Mouse (Mus musculus) lung, postnatal 4 days (tissue): ENCODE results near the gene Slc16a3.

Source experiments
- DNase-seq, 2 experiments: peaks; one replicate each; pipeline ENCODE4 v3.0.0; 2021

The Slc16a3 gene

GRCm38 (mm10) chr11:120948861-120949851, 876 bp downstream of the Slc16a3 start:
- DNase-seq, result peak; percentile 69 to 70

DNA sequence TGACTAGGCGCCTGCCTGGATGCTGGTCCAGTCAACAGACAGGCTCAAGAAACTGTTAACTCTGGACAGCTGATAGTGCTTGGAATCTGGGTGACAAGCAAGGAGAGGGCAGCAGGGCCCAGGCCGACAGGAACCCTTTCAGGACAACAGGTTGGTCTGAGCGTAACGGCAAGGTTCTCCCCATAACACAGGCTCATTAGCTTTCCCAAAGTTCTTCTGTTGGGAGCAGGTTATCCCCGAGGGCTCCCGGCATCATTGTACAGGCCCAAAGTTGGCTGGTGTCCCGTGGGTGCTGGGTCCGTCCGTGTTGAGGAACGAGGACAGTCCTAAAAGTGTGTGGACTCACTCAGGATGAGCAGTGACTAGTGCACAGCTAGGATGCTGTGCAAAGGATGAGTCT, 1.6 kb downstream of the Slc16a3 start:
- DNase-seq, result no peak

DNA sequence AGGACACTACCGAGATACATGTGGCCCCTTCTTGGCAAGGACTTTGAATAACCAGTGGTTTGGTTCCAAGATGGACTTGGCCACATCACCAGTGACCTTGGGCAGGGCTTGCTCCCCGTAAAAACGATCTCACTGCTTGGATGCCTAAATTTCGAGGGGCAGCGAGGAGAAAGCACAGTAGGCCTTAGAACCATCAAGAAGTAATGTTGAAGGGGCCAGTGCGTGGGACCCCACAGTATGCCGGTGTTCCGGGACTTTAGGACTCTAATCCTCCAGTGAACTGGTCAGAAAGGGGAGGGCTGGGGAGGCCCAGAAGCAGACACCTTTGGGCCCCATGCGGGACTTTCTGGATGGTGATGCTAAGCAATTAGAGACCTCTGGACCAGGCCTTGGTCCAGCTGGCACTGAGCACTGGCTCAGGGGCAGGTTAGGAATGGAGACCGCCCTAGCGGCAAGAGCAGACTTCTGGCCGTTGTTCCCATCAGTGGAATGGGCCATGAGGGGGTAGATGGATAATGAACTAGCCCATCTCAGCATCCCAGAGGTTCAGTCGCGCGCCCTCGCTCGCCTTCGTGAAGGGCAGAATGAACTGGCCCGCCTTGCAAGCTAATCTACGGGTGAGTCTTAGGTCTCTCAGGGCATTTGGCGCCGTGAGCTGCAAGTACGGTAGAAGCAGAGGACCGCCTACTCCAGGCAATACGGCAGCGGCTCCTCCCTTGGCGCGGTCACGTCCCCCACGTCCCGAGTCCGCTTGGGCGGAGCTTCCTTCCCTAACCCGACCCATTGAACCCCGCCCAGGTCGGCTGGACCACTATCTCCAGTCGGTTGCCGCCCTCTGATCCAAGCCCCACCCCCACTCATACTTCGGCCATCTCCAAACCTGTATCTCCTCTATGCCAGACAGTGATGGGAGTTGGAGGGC, 2.3 kb downstream of the Slc16a3 start:
- peak; percentile 89 to 91 for DNase-seq

GRCm38 (mm10) chr11:120951237-120951636, 3.0 kb downstream of the Slc16a3 start:
- DNase-seq, result no peak

GRCm38 (mm10) chr11:120951731-120952730, 3.8 kb downstream of the Slc16a3 start:
- no peak for DNase-seq

DNA sequence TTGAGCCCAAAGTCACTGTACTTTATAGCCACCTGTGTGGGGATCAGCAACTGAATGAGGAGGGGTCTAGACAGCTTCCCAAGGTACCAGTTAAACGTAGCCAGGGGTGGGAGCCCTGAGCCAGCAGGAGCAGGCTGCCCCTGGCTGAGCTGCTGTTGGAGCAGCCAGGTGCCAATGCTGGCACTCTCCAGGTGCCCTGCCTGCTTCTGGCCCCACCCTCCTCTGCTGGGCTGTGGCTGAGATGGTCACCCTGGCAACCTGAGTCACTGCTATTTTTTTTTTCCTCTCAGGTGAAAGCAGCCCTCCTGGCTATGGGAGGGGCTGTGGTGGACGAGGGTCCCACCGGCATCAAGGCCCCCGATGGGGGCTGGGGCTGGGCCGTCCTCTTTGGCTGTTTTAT, 6.7 kb downstream of the Slc16a3 start:
- DNase-seq, result peak in 1 of 2 experiments; percentile 54

- no peak for DNase-seq
Measured at GRCm38 (mm10) chr11:120955701-120956100, 7.4 kb downstream of the Slc16a3 start.

DNA sequence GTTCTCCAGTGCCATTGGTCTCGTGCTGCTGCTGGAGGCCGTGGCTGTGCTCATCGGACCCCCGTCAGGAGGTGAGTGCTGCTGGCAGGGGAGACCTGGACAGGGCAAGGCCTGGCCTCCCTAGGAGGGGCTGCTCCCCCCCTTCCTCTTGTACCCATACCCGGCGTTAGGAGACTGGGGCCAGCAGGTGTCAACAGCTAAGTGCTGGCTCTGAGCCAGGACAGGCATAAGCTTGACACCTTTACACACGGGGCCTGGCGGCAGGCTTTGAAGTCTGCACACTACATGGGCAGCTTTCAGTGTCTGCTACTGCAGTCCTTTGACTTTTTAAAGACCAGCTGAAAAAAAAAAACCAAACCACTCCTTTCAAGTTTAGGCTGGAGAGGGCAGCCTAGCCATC, 8.8 kb downstream of the Slc16a3 start:
- no peak for DNase-seq

DNA sequence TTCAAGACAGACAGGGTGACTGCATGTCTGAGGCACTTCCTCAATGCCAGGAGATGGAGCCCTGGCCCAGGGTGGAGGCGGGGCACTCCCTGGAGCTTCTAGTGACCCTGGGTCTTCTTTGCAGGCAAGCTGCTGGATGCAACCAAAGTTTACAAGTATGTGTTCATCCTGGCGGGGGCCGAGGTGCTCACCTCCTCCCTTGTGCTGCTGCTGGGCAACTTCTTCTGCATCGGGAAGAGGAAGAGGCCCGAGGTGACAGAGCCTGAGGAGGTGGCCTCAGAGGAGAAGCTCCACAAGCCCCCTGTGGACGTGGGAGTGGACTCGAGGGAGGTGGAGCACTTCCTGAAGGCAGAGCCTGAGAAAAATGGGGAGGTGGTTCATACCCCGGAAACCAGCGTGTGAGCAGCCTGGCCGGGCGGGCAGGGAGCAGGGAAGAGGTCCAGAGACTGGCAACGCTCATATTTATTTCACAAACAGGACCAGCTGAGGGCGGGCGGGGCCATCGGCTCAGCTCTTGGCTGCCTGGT, 9.5 kb downstream of the Slc16a3 start:
- peak; percentile 65 to 73 for DNase-seq

DNA sequence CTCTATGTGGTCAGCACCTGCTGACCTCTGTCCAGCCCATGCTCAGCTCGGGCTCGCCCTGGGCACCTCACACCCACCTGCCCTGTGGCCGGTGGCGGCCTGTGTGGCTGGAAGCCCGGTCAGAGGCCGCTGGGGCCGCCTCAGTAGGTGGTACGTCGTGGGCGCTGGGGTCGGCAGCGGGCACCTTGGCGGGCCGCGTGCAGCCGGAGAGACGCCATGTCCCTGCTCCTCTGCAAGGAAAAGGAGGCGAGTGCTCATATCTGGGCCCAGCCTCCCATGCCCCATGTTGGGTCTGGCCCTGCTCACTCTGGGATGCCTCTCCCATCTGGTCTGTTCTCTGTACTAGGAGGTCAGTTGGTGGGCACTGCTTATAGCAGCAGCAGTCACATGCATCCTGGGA, 10.8 kb downstream of the Slc16a3 start:
- DNase-seq, result no peak

GRCm38 (mm10) chr11:120959564-120959963, 11.3 kb downstream of the Slc16a3 start:
- no peak for DNase-seq

DNA sequence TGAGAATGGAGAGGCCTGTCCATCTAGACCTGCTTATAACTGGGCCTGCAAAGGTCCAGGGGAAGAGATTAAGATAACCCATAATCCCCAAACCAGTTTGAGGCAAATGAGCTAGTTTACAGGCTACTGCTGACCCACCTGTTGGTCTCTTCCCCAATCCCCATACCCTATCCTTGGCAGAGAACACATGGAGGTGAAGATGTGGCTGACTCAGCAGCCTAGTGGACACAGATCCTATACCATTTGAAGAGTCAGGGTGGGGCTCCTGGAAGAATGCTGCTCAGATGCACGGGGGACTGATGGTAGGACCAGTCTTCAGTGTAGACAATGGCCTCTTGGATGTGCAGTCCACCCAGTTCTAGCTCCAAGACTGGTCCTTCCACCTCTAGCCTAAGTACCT, 12.0 kb downstream of the Slc16a3 start:
- no peak for DNase-seq

GRCm38 (mm10) chr11:120961594-120961993, 13.3 kb downstream of the Slc16a3 start:
- DNase-seq, result no peak

DNA sequence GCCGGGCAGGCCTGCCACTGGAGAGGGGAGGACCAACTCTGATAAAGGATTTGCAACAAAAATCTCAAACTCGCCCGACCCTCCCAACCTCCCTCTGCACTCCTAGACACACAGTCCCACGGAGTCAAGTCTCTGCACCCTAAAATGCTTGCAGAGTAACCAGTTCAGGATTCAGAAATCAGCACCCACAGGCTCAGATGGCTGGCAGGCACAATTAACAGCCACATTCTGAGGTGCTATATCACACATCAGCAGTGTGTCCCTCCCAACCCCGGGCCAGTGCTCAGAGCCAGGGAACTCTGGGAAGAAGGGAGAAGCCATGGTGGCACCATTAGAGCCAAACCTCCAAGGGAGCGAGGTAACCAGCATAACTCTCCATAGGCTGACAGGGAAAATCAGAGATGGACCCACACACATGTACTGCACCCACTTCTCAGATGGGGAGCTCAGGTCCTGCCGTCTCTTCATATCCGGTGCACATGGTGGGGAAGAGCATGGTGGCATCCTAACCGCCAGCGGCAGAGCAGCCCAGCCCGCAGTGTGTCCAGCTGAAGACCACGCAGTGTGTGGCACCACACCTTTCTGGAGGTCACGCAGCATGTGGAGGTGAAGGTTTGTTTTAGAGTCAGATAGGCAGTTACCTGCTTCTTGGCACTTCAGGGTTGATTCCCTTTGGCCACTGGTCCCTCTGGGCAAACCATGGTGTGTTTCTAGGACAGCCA, 13.9 kb downstream of the Slc16a3 start:
- DNase-seq, result no peak

GRCm38 (mm10) chr11:120962909-120963308, 14.6 kb downstream of the Slc16a3 start:
- DNase-seq, result no peak

GRCm38 (mm10) chr11:120964195-120965157, 16.2 kb downstream of the Slc16a3 start:
- no peak for DNase-seq

DNA sequence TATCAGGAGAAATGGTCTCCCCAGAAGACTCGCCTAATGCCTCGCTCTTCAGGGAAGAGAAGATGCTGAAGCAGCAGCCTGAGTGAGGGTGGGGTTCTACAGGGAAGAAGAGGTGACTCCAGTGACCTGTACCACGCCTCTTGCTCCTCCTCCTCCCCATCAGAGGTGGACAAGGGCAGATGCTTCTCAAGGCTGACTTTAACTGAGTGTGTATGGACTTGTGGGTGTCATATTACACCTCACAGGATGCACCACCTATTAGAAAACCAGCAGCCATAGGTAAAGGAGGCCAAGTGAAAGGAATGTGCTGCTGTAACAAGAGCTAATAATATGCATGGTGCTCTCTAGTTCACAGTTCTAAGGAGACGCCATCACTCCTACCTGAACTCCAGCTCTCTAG, 17.3 kb downstream of the Slc16a3 start:
- DNase-seq, result no peak

- no peak for DNase-seq
Measured at GRCm38 (mm10) chr11:120969742-120970141, 21.5 kb downstream of the Slc16a3 start.

DNA sequence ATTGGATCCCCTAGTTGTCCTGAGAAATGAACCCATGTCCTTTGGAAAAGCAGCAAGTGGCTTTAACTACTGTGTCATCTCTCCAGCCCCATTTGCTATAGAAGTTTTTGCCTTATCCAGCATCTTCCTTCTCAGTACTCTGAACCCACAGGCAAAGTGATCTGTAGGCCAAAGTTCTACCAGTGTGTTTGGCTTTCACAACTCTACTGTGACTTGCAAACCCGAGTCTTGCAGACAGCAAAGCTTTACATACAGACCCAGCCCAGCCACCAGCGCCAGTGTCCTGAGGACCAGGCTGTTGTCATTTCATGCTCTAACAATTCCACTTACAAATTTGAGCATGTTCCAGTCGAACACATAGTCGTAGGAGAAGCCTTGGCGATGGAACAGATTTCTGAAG, 23.0 kb downstream of the Slc16a3 start:
- no peak for DNase-seq

DNA sequence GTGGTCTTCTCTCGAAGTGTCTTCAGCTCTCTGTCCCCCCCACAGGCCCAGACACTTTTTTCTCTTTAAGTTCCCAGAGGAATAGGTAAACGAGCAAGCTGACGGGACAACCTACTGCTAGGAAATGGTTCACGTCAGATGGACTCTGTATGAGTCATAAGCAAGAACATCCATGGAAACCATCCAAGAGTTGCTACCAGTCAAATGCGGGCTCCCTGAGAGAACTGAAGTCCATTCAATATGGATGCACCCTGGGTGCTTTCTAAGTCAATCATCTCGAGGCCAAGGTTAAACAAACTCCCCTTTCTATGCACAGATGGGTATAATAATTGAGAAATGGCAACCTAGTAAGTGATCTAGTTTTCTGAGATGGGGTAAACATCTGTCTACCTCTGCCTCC, 25.0 kb downstream of the Slc16a3 start:
- DNase-seq, result no peak
